Mouse (Mus musculus) stomach, embryonic 15.5 days (tissue): ENCODE measurements around the gene Rnf208. TPM values are rescaled to one million over a fixed set of nuclear protein-coding genes. Genes with fewer than 3 reads are reported as not detected.

Experiments
- ATAC-seq: fragments of 200-750 bp; cut with Nextera tagmentation; 2 replicates; pipeline ENCODE4 v1.8.0; 2017; ENCODE audit warnings: low read depth, moderate number of reproducible peaks, moderate TSS enrichment; ENCODE audit not compliant: insufficient read depth, low FRiP score
- H3K27ac ChIP-seq: fragments of 300-500 bp; sonication (generic); 2 replicates; pipeline ENCODE4 v1.5.1; 2015; ENCODE audit warnings: mild to moderate bottlenecking, inconsistent platforms
- H3K27me3 ChIP-seq: fragments of 300-500 bp; sonication (generic); replicated peaks from 2 replicates; pipeline ENCODE4 v1.6.1; 2015; ENCODE audit warnings: inconsistent platforms
- H3K36me3 ChIP-seq: fragments of 300-500 bp; sonication (generic); 2 replicates; pipeline ENCODE4 v1.6.1; 2015; ENCODE audit warnings: inconsistent platforms
- H3K4me1 ChIP-seq: fragments of 300-500 bp; sonication (generic); 2 replicates; pipeline ENCODE4 v1.6.1; 2015; ENCODE audit warnings: inconsistent platforms
- H3K4me2 ChIP-seq: fragments of 300-500 bp; sonication (generic); 2 replicates; pipeline ENCODE4 v1.6.1; 2015; ENCODE audit warnings: mild to moderate bottlenecking, inconsistent platforms
- H3K4me3 ChIP-seq: fragments of 300-500 bp; sonication (generic); replicated peaks from 2 replicates; pipeline ENCODE4 v1.5.1; 2015; ENCODE audit warnings: inconsistent platforms
- H3K9ac ChIP-seq: fragments of 300-500 bp; sonication (generic); 2 replicates; pipeline ENCODE4 v1.6.1; 2015; ENCODE audit warnings: inconsistent platforms
- H3K9me3 ChIP-seq: fragments of 300-500 bp; sonication (generic); 2 replicates; pipeline ENCODE4 v1.6.1; 2016; ENCODE audit warnings: inconsistent platforms
- WGBS: fragments of 180-500 bp; shearing (Covaris S2); methylation state at CpG from one replicate; pipeline ENCODE4 v1.1.7; 2015; 5-methylcytosine and 5-hydroxymethylcytosine counted together
- polyA plus RNA-seq: library from polyadenylated mRNA; unstranded; fragments of >200 nt; fragmentation: Nextera tagmentation; extraction: Ambion mirVana; gene quantifications from 2 replicates; pipeline ENCODE4 v1.2.1, GENCODE M21; 2015

Gene Rnf208
- polyA plus RNA-seq, 1 experiment from 2014 or later = 13.7 TPM

DNA sequence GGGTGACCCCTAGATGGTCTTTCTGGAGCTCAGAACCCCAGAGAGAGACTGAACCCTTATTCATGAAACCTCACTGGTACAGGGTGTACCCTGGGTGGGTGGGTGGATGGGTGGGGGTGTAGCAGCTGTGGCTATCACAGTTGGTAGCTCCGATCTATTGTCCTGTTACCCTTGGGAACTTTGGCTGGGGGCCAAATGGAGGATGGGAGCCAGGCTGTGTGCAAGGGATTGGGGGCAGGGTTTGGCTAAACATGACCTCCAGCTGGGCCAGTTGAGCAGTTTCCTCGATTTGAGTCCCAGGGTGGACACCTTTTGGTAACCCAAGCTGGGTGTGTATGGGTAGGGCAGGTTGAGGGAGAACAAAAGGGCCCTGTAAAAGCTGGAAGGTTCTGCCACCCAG lies 24.7 kb downstream of the Rnf208 start:
- Histone ChIP-seq H3K9me3 (no peaks in the 10 kb centered on the region), H3K9ac (no peak overlapping the region), H3K4me2 (peak overlapping the region; percentile 84), H3K4me1 (peaks cover 56% of the 10 kb centered on the region), H3K4me3 (peak overlapping the region; percentile 74; the same call in 1 of the 2 replicates), H3K27ac (peak overlapping the region; percentile 86), H3K27me3 (peaks cover 5% of the 10 kb centered on the region; the same call in 1 of the 2 replicates), H3K36me3 (peaks cover 17% of the 10 kb centered on the region; the same call in 1 of the 2 replicates)
- ATAC-seq = no peak
- WGBS = 23% methylated on average over 2 of the region's 2 CpGs

DNA sequence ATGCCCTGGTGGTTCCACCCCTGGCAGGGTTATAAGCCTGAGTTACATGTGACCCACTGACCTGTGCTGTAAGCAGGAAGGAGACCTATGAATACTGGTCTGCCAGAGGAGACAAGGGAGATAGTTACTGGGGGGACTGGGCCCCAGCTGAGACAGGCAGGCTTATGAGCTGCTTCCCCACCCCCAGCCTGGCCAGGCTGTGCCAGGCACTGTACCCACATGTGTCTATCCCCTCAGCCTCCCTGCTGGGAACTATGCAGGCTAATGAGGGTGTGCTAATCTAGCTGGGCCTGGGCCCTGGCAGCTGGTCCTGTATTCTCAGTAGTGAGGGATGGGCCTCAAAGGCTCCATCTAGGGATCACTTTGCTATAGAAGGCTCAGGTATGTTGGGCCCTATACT lies 25.2 kb downstream of the Rnf208 start:
- H3K4me3 ChIP-seq = no peak overlapping the region; the same call in 1 of the 2 replicates
- no peak for ATAC-seq
- no peaks in the 10 kb centered on the region for H3K9me3 ChIP-seq
- H3K9ac ChIP-seq = no peak overlapping the region
- peaks cover 17% of the 10 kb centered on the region; the same call in 1 of the 2 replicates for H3K36me3 ChIP-seq
- H3K4me2 ChIP-seq = peak overlapping the region; percentile 84
- H3K27ac ChIP-seq = peak overlapping the region; percentile 86
- H3K27me3 ChIP-seq = peaks cover 5% of the 10 kb centered on the region; the same call in 1 of the 2 replicates
- H3K4me1 ChIP-seq = peaks cover 57% of the 10 kb centered on the region

DNA sequence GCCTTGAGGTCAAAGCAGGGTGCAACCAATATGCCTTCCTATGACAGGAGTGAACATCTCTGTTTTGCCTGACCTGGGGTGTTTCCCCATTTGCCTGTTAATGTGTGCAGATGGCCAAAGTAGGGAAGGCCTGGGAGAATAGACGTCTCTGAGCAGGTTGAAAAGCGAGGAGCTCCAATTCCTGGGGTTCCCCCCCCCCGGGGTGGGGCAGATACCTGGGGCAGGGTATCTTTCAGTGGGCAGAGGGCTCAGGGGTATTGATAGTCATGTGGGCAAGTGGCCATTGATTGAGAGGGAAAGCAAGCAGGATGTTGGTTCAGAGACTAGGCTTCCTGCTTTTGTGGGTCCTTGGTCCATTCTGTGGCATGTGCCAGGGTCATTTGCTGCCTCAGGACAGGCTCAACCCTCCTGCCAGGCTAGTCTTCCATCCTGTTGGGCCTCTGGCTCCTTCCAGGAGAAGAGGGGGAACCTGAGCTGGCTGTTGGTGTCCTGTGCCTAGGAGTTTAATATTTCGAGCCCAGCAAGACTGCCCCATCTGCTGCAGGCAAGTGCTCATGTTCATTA lies 25.8 kb downstream of the Rnf208 start:
- Histone ChIP-seq H3K27ac (no peak overlapping the region), H3K4me2 (peak overlapping the region; percentile 84; the same call in 1 of the 2 replicates), H3K4me3 (no peak overlapping the region), H3K9me3 (no peaks in the 10 kb centered on the region), H3K27me3 (peaks cover 5% of the 10 kb centered on the region; the same call in 1 of the 2 replicates), H3K4me1 (peaks cover 58% of the 10 kb centered on the region), H3K36me3 (peaks cover 17% of the 10 kb centered on the region; the same call in 1 of the 2 replicates), H3K9ac (no peak overlapping the region)
- 73% methylated on average over 4 of the region's 4 CpGs for WGBS
- no peak for ATAC-seq

DNA sequence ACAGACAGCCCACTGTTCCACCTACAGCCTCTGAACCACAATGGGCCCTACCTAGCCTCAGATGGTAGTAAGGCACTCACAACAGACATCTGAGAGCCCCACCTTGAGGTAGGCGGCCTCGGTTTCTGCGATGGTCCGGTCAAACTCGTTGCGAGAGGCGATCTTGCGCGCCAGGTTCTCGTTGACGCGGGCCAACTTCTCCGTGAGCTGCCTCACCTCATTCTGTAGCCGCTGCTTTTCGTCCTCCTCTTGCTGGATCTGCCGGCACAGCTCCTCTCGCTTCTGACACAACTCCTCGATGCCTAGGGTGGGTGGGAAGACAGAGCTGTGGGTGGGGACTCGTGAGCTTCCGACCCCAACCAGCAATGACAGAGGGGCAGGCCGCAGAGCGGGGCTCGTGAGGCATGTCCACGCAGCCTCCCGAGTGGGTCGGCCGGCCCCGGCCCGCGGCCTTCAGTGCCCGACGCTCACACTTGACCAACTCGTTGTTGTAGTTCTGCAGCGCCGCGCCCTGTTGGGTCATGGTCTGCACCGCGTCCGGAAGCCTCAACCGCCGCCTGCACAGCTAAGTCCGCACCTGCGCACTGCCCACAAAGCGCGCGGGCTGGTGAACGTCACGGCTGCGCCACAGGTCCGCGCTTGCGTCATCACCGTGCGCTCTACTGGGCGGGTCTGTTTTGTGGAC lies 29.9 kb downstream of the Rnf208 start, which contains the start of the genes Ssna1 and Anapc2:
TSS of gene Ssna1 (minus strand) at position 612 of the 685 bp plus-strand sequence.
TSS of gene Anapc2 (plus strand) at position 652 of the 685 bp plus-strand sequence.
- peaks cover 36% of the 10 kb centered on the region for H3K4me1 ChIP-seq
- peak within 1 kb of the TSS; percentile 92 for H3K27ac ChIP-seq
- no peaks in the 10 kb centered on the region for H3K9me3 ChIP-seq
- H3K4me3 ChIP-seq = peak within 1 kb of the TSS; percentile 96
- peak within 1 kb of the TSS; percentile 91 for H3K4me2 ChIP-seq
- H3K27me3 ChIP-seq = no peaks in the 10 kb centered on the region
- peak within 1 kb of the TSS; percentile 84 for H3K9ac ChIP-seq
- peak; percentile 96 for ATAC-seq
- WGBS = under 1% methylated on average over 53 of the region's 55 CpGs
- H3K36me3 ChIP-seq = peaks cover 46% of the 10 kb centered on the region

DNA sequence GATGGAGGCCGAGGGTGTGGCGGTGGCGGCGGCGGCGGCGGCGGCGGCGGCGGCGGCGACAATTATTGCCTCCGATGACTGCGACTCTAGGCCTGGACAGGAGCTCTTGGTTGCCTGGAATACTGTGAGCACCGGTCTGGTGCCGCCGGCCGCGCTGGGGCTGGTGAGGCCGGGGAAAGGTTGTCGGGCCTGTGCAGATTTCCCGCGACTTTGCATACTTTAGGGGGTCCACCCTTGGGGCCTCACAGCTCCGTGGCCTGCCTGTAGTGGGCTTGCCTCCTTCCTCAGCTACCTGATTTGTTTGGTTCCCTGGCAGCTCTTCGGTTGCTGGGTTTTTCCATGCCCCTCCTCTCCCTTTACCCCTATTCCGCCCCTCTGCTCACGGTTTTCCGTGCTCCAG lies 30.5 kb downstream of the Rnf208 start:
- Histone ChIP-seq H3K9me3 (no peaks in the 10 kb centered on the region), H3K4me2 (peak overlapping the region; percentile 91), H3K4me1 (peaks cover 30% of the 10 kb centered on the region), H3K4me3 (peak overlapping the region; percentile 96), H3K27ac (peak overlapping the region; percentile 55), H3K36me3 (peaks cover 49% of the 10 kb centered on the region), H3K9ac (peak overlapping the region; percentile 84), H3K27me3 (no peaks in the 10 kb centered on the region)
- ATAC-seq = peak; percentile 27; the same call in 1 of the 2 replicates
- WGBS = 0% methylated on average over 29 of the region's 29 CpGs

DNA sequence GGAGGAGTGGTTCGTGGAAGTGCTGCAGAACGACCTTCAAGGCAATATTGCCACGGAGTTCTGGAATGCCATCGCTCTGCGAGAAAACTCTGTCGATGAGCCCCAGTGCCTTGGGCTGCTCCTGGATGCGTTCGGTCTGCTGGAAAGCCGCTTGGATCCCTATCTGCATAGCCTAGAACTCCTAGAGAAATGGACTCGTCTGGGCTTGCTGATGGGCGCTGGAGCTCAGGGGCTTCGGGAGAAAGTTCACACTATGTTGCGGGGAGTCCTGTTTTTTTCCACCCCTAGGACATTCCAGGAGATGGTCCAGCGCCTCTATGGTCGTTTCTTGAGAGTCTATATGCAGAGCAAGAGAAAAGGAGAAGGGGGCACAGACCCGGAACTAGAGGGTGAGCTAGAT lies 31.0 kb downstream of the Rnf208 start:
- Histone ChIP-seq H3K4me1 (peaks cover 28% of the 10 kb centered on the region), H3K9ac (peak overlapping the region; percentile 84), H3K4me3 (peak overlapping the region; percentile 96), H3K9me3 (no peaks in the 10 kb centered on the region), H3K27me3 (no peaks in the 10 kb centered on the region), H3K36me3 (peaks cover 54% of the 10 kb centered on the region), H3K27ac (peak overlapping the region; percentile 55), H3K4me2 (peak overlapping the region; percentile 91)
- no peak for ATAC-seq
- WGBS = 34% methylated on average over 16 of the region's 16 CpGs

DNA sequence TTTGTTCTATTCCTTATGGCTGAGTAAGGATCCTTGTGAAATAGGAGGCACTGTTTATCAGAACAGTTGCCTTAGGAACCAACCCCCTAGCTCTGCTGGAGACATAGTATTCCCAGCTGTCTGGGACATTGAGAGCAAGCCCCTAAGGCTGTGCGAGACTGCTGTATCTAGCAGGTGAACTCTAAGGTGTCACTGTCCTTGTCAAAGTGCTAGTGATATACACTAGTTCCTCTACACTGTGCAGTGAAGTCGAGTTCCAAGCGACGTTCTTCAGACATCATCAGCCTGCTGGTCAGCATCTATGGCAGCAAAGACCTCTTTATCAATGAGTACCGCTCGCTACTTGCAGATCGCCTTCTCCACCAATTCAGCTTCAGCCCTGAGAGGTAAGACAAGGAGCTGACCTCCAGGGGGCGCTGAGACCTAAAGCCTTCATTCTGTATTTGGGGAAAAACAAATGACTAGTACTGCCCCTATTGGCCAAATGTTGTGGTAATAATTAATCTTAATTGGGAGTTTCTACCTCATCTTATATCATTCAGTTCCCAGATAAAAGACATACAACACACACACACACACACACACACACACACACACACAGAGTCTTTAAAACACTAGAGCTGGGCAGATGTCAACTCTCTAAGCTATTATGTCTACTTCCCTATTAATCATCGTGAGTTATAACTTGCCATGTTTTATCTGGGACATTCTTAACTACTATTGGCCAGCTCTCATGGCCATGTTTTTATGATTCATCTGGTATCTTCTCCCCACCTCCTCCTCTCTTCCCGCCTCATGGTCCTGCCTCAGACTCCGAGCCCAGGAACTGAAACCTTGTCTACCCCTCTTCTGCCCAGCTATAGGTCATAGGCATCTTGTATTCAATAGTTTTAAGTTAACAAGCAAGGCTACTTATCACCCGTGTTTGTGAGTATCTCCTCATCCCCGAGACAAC lies 37.1 kb downstream of the Rnf208 start:
- Histone ChIP-seq H3K4me1 (no peaks in the 10 kb centered on the region), H3K36me3 (peaks cover 72% of the 10 kb centered on the region), H3K27ac (no peak overlapping the region), H3K9me3 (no peaks in the 10 kb centered on the region), H3K4me2 (no peak overlapping the region), H3K4me3 (no peak overlapping the region), H3K9ac (no peak overlapping the region), H3K27me3 (no peaks in the 10 kb centered on the region)
- 59% methylated on average over 13 of the region's 13 CpGs for WGBS
- ATAC-seq = no peak; the same call in 1 of the 2 replicates

DNA sequence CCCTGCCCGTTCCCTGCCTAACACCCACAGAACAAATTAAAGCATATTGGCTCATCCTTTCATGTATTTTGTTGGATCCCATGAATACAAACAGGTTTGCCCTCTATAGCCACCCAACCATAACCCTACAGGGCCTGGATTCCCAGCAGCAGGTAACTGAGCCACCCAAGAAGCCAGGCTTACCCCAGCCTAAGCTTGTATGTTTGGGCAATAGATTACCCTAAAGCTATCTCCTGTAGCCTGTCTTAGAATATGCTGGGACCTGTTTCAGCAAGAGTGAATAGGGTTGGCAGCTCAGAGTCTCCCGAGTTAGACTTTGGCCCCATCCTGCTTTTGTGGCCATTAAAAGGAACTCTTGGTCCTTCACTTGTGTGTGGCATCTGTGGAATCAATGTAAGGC lies 43.5 kb downstream of the Rnf208 start:
- WGBS = 90% methylated on average over 2 of the region's 2 CpGs
- Histone ChIP-seq H3K36me3 (peaks cover 39% of the 10 kb centered on the region), H3K9ac (no peak overlapping the region), H3K4me1 (peaks cover 21% of the 10 kb centered on the region; the same call in 1 of the 2 replicates), H3K4me2 (no peak overlapping the region), H3K27ac (peak overlapping the region; percentile 92), H3K4me3 (no peak overlapping the region), H3K9me3 (no peaks in the 10 kb centered on the region), H3K27me3 (peaks cover 26% of the 10 kb centered on the region)
- ATAC-seq = no peak

DNA sequence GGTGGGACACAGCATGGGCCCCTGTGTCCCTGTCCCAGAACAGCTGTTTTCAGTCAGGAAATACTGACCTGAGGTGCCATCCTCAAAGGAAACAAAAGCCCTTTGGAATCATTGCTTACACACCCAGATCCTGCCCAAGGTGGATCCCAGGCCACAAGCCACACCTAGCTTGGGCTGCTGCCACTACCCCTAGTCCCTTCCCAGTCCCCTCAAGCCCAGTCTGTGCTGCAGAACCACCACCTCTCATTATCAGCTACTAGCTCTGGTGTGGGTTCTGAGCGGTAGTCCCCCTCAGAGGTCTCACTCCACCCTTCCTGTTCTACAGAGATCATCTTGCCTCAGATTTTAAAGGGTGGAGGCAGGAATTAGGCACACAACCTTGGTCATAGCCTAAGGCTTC lies 44.3 kb downstream of the Rnf208 start:
- peaks cover 34% of the 10 kb centered on the region for H3K27me3 ChIP-seq
- WGBS = 45% methylated on average over 1 of the region's 1 CpGs
- H3K9me3 ChIP-seq = no peaks in the 10 kb centered on the region
- H3K9ac ChIP-seq = no peak overlapping the region
- no peak overlapping the region for H3K4me3 ChIP-seq
- ATAC-seq = peak; percentile 25; the same call in 1 of the 2 replicates
- peaks cover 32% of the 10 kb centered on the region for H3K36me3 ChIP-seq
- peaks cover 27% of the 10 kb centered on the region for H3K4me1 ChIP-seq
- H3K4me2 ChIP-seq = peak overlapping the region; percentile 3; the same call in 1 of the 2 replicates
- H3K27ac ChIP-seq = peak overlapping the region; percentile 92

DNA sequence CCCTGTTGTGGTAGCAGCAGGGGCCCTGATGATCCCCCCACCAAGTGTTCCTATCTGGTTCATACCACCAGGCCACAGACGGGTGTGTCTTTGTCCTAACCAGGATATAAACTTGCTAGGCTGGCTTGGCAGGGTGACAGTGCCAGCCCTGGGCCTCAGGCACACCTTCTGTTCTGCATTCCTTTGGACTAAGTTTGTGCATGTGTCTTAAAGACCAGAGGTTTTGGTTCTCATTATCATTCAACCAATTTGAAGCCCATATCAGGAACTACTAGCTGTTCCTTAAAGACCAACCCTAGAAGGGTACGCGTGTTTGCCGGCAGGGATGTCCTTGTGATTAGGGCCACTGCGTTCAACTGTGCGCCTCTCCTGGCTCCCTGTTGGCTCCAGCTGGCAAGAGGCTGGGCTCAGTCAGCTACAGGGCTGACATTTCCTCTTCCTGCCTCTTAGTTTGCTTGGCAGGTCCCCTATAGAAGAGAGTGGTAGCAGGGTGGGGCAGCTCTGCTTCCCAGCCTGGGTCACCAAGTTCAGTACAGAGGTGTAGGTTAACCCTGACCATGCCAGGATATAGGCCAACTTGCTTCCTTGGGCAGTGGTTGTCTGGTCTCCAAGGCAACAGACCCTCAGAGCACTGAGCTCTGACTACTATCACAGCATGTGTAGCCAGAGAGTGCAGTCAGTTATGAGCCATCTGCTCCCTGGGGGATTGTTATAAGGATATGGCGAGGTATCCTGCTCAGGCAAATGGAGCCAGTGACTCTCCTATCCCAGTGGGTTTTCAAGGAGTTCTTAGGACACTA lies 45.0 kb downstream of the Rnf208 start:
- no peak overlapping the region for H3K9ac ChIP-seq
- peaks cover 41% of the 10 kb centered on the region for H3K27me3 ChIP-seq
- H3K4me2 ChIP-seq = peak overlapping the region; percentile 24
- ATAC-seq = peak; percentile 73
- H3K27ac ChIP-seq = peak overlapping the region; percentile 92
- H3K4me1 ChIP-seq = peaks cover 34% of the 10 kb centered on the region
- H3K9me3 ChIP-seq = no peaks in the 10 kb centered on the region
- H3K36me3 ChIP-seq = peaks cover 29% of the 10 kb centered on the region
- no peak overlapping the region for H3K4me3 ChIP-seq
- 40% methylated on average over 7 of the region's 7 CpGs for WGBS
